Mouse (Mus musculus): ENCODE results near the gene Zfpm1.

DNA sequence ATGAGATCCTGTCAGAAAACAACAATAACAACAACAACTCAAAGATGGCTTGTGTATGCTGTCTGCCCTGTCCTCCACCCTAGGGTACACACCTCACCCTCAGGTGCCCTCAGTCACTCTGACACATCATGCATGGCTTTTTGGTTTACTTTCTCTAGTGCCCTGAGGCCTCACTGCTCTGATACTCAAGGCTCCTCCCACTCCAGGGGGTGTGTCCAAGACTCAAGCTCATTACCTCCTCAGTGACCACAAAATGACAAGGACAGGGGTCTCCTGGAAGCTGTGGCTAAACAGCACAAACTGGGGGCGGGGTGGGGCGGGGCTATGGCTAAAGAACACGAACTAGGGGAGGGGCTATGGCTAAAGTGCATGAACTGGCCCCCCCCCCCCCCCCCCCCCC lies 22.1 kb downstream of the Zfpm1 start:
- TF ChIP-seq CTCF (IDR thresholded peaks at IDR 0.05; ENCODE audit: low read depth), result no peak
- TF ChIP-seq EP300 (IDR thresholded peaks at IDR 0.05; ENCODE audit: low read depth), result no peak
